Mouse (Mus musculus) bone marrow, adult 2 months (tissue): Measurements from ENCODE around the gene D1Pas1.

ENCODE experiments used
- CTCF ChIP-seq: fragments of 200-500 bp; IDR thresholded peaks from 2 replicates; pipeline ENCODE4 v1.5.1; 2011; ENCODE audit warnings: low read length, control low read depth; ENCODE audit not compliant: control insufficient read depth, insufficient read depth
- POLR2A ChIP-seq: fragments of 200-500 bp; IDR thresholded peaks from 2 replicates; pipeline ENCODE4 v1.6.1; 2011; ENCODE audit warnings: low read depth, mild to moderate bottlenecking, control low read depth, low read length, borderline replicate concordance; ENCODE audit not compliant: control insufficient read depth

GRCm38 (mm10) chr1:186926950-186927316 is 40.3 kb upstream of the D1Pas1 start:
- TF ChIP-seq POLR2A: no peak
- TF ChIP-seq CTCF: no peak
